Mouse (Mus musculus): ENCODE measurements at regions not wholly inside any gene's neighbourhood (a gene's known extent, or its start where the extent isn't known, plus 50 kb on each side); places are given as distances from the start of the nearest gene placed in this dataset.

DNA sequence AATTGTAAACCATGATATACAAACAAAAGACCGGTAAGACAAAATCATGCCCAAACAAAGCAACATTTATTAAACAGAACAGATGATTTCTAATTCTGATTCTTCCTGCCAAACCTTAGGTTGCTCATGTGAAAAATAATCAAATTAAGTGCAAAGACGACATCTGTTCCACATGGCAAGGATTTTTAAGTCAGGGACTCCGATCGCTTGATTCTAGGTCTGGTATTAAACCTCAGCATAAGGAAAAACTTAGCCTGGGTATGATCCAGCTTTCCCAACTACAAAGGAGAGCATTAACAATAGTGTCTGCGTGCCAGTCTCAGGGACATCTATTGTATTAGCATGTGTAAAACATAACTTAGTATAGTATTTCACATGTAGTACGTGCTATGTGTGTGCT lies 181.8 kb upstream of the Rnpc3 start:
- no peak for DNase-seq (ENCODE audit: low spot score in 2 of 2)

DNA sequence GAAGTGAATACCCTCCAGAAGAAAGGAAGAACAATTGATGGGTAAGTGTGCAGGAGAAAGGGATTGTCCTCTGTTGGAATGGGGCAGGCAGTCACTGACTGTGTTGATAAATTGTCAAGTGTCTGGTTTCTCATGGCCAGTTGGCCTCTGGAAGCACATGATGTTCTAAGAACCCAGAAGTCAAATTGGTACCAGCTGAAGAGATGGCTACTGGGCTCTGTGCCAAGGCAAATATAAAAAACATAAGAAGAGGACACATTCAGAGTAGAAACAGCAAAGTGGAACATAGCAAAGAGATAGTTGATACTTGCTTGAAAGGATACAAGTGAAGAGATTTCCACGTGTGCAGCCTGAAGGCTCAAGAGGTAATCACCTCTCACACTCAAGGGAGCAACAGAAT lies 170.9 kb upstream of the Col11a1 start:
- no peak for DNase-seq (ENCODE audit: low spot score in 2 of 2)

DNA sequence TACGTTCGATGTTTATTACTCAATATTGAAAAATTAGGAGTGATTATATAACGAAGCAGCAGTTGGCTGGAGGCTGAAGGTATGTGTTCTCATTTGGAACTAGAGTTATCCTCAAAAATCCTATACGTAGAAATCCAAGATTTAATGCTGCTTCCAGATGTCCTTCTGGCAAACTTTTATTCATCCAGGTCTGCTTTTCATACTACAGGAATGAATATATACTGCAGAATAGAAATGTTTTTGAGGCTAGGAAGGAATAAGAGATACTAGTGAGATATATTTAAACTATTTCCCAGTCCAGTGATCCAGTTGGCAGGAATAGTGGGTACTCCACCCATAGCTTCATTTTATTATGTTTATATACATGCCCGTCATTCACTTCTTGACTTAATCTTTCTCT lies 170.3 kb upstream of the Col11a1 start:
- DNase-seq (ENCODE audit: low spot score in 2 of 2): no peak

DNA sequence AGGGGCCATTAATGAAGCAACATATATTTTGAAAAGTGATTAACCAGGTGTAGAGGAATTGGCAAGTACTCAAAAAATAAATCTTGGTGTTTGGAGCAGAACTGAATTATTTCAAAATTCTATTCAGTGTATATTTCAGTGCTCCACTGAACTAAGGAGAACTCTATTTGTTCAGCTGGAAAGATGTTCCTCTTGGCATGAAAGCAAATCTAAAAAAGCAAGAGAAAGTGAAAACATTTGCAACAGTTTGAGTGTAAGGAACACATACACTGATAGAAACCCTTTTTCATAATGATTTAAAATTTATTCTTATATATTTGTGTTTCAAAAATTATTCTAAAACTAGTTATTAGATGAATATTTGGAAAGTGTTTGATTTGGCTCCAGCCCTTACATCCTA lies 169.9 kb upstream of the Col11a1 start:
- no peak for DNase-seq (ENCODE audit: low spot score in 2 of 2)

DNA sequence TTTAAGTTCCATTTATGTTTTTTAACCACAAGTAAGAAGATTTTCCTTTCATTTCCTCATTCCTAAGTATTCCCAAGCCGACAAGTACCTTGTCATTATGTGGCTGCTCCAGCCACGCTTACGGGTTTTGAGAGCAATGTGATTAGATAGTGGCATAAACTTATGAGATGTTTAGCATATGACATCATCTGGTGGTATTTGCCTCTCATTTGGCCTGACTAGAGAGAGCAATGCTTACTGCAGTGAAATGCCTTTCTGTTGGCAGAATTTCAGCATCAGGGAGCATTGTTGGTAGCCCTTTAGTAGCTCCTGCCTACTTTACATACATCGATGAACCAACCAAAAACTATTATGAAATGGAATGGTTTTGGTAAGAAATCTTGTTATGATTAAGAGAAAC lies 157.1 kb upstream of the Col11a1 start:
- DNase-seq (ENCODE audit: low spot score in 2 of 2): no peak

DNA sequence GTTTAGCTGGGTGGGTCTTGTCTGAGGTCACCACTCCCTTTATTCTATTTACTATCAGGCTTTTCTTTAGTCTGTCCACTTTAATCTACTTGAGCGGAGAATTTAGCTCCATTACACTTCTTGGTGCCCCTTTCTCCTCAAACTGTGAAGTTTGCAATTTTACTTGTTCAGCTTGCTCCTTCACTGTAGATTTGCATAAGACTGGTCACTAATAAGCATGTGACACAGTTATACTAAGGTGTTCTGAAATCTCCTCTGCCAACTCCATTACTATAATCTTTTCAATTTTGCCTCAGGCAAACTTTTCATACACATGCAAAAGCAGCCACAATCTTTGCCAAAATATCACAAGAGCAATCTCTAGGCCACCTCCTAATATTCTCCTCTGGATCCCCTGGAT lies 125.2 kb upstream of the Col11a1 start:
- DNase-seq (ENCODE audit: low spot score in 2 of 2): no peak

DNA sequence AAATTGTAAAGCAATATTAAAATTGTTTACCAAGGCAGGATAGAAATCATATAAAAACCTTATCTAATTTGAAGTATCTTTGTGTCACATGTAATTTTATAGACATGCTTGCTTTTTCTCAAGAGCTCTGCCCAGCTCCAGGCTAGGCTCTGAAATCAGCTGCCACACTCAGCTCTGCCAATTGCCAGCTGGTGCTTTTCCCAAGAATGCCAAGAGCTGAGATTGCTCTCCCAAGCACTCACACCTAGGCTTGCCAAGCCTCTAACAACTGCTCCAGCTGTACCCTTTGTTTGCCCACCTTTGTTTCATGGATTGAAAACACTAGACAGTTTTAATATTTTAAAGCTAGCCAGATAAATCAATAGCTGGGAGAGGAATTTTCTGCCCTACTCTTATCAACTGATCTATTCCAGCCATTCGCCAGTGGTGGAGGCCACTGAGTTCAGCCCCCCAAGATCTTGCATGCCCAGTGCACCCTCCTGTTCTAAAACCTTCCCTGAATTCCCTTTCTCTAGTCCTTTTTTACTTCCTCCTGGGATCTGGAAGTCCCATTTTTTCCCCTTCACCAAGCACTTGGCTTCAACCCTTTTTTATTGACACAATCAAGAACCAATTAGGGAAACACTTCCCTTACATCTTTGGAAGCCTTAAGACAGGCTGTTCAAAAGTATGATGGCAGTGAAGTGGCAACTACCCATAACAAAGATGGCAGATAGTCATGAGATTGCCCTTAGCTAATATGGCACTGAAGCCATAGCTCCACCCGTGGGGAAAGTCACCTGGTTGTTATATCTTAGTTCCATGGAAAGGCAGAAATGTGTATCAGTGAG lies 110.8 kb upstream of the Col11a1 start:
- peak; percentile 15 to 25 for DNase-seq (ENCODE audit: low spot score in 2 of 2)

DNA sequence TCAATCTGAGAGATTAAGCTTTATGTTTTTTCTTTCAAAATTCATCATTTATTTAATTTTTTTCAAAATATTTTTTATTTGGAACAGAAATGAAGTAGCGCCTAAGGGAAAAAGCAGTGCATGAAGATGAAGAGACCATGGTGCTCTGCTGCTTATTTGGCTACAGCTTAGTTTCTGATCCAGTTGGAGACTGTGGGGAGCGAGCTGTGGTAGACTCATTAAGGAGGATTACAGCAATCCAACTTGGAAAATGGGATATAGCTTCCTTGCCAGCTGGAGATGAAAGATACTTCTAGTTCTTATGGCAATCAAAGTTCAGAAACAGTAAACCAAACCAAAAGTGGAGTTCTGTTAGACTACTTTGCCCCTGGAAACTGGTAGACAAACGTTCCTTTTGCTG lies 98.8 kb upstream of the Col11a1 start:
- DNase-seq (ENCODE audit: low spot score in 2 of 2): no peak

DNA sequence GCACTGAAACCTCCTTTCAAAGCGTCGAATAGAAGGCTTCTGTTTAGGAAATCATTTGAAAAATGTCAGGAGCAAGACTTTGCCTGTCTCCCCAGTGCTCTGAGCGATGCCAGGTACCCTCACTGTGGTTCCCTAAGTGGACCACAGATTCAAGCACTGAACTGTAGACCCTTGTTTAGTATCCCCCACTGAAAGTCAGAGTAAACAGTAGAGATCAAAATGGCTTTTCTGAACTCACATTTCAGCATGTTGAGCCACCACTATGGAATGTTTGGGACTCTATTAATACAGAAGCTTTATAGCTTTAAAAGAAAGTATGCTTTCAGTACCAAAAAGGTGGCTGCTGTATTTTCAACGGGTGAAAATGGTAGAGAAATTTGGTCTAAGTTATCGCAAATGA lies 79.8 kb upstream of the Col11a1 start:
- no peak for DNase-seq (ENCODE audit: low spot score in 2 of 2)

DNA sequence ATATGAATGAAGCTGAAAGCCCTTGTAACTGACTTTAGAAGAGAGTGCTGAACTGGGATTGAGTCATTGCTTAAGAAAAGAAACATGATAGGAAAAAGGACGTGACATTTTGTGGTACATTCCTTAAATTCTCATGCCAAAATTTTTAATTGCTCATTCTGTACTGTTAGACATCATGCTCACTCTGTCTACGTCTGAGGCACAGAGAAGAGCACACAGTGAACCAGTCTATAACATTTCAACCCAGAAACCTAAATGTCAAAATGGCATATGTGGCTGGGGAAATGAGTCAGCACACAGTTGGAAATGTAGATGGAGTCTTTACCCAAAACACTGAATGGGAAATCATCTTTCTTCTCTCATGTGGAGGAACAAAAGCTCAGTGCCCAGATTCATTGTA lies 77.9 kb upstream of the Col11a1 start:
- no peak for DNase-seq (ENCODE audit: low spot score in 2 of 2)

DNA sequence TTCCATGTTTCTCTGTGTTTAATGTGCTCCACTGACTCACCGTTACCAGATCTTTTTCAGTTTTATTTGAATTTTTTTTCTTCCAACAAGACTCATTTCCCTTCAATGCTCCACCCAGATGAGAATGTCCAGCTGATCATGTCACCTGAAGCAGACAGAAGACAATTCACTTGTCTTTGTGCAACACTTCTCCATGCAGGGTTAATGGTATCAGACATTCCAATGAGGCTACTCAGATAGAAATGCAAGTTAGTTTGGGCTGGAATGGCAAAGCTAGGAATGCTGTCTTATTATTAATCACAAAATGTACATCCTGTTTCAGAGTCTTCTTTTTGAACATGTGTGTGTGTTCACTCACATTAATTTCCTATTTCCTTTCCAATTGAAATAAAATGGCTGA lies 77.2 kb upstream of the Col11a1 start:
- no peak for DNase-seq (ENCODE audit: low spot score in 2 of 2)

DNA sequence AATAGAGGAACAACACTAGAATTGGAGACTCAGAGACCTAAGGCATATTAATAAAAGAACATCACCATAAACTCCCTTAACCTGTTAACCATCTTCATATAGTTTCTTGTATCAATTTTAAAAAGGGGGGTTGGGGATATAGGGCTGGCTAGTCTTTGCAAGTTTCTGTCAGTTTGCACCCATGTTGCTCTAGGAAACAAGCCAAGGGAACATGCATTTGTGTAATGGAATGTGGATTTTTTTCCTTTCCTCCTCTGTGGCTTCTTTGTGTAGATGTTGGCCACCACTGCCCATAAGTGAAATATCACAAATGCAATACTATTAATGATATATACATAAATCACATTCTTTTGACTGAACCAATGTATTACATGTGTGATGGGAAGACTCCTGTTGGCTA lies 75.9 kb upstream of the Col11a1 start:
- DNase-seq (ENCODE audit: low spot score in 2 of 2): no peak

DNA sequence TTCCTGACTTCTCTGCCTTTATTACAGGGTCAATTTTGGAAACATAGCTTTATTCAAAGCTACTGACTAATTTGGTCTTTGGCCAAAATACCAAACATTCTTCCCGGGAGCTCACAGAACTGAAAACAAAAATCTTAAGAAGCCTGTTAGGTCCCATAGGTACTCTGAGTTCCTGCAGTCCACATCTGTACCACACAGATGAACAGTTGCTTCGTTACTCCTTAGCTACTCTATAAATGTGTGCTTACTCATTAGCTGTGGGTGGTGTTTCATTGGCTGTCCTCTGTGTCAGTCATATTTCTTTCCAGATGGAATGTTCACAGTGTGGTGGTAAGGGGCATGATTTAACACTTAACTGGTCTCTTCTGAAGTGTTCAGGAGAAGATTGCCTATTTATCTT lies 70.3 kb upstream of the Col11a1 start:
- DNase-seq (ENCODE audit: low spot score in 2 of 2): no peak

All from layer of hippocampus, postnatal 10 days (tissue).